Mouse (Mus musculus): Measurements from ENCODE around the gene Plekha1. TPM values are rescaled to one million over a fixed set of nuclear protein-coding genes. Genes with fewer than 3 reads are reported as not detected.

Gene Plekha1
- total and polyA plus RNA-seq, 3 experiments, result 6.9 to 22.1 TPM; not detected in 1

DNA sequence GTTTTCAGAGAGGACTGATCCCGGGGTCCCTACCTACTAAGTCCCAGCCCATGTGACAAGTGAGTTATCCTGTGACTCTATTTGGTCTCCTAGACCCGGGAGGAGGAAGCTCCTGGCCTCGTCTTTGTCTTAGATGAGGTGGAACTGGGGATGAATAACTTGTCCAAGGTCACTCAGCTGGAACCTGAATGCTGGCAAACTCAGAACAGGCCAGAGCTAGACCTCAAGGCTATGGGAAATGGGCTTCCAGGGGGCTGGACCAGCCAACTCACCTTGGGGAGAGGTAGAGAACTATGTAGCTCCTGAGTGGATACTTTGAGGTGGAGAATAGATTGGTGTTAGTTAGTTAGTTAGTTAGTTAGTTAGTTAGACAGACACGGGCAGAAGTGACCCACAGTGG is 72.4 kb downstream of the Plekha1 start:
- no peaks in the 10 kb centered on the region for H3K36me3 ChIP-seq (ENCODE audit: control insufficient read depth in 1 of 2, insufficient read depth in 2 of 2, low read length in 2 of 2)
- H3K9ac ChIP-seq (ENCODE audit: control insufficient read depth, low read depth, low read length, poor library complexity, severe bottlenecking), result no peak overlapping the region
- H3K27me3 ChIP-seq (ENCODE audit: control insufficient read depth in 1 of 2, insufficient read depth in 2 of 2, low read length in 2 of 2), result no peaks in the 10 kb centered on the region
- no peaks in the 10 kb centered on the region for H3K9me3 ChIP-seq (replicated peaks; ENCODE audit: insufficient read depth, low read length)
- DNase-seq (ENCODE audit: low read depth, low spot score), result no peak
- no peak for TF ChIP-seq CHD2 (IDR thresholded peaks at IDR 0.05; ENCODE audit: low read length)
- TF ChIP-seq ELF1 (IDR thresholded peaks at IDR 0.05; ENCODE audit: low read depth, low read length), result no peak
- TF ChIP-seq MAX (IDR thresholded peaks at IDR 0.05; ENCODE audit: low read length), result no peak
- TF ChIP-seq UBTF (IDR thresholded peaks at IDR 0.05; ENCODE audit: borderline replicate concordance, insufficient read depth, low read depth, low read length), result no peak
- no peak for TF ChIP-seq POLR2AphosphoS5 (IDR thresholded peaks at IDR 0.05; ENCODE audit: borderline replicate concordance, low read depth, low read length)
- no peak for TF ChIP-seq TAL1 (IDR thresholded peaks at IDR 0.05; ENCODE audit: low read length)
- TF ChIP-seq TBP (IDR thresholded peaks at IDR 0.05; ENCODE audit: low read depth, low read length), result no peak
- TF ChIP-seq ETS1 (IDR thresholded peaks at IDR 0.05; ENCODE audit: low read depth, low read length), result no peak
- TF ChIP-seq CHD1 (IDR thresholded peaks at IDR 0.05; ENCODE audit: low read depth, low read length), result no peak
- TF ChIP-seq CTCF (IDR thresholded peaks at IDR 0.05 in 2 of 3, conservative IDR thresholded peaks at IDR 0.05 in 1 of 3; ENCODE audit: control insufficient read depth in 1 of 3, insufficient read depth in 1 of 3, low read depth in 2 of 3, low read length in 3 of 3, poor library complexity in 1 of 3, severe bottlenecking in 1 of 3), result no peak
- no peak for TF ChIP-seq MEF2A (IDR thresholded peaks at IDR 0.05; ENCODE audit: extremely low read depth, insufficient replicate concordance, low read depth, low read length, poor library complexity, severe bottlenecking)
- TF ChIP-seq ZMIZ1 (IDR thresholded peaks at IDR 0.05; ENCODE audit: low read depth, low read length), result no peak
- TF ChIP-seq RAD21 (IDR thresholded peaks at IDR 0.05; ENCODE audit: low read depth, low read length), result no peak
- no peak for TF ChIP-seq BHLHE40 (IDR thresholded peaks at IDR 0.05; ENCODE audit: borderline replicate concordance, low read depth, low read length)
- TF ChIP-seq MXI1 (IDR thresholded peaks at IDR 0.05; ENCODE audit: low read depth, low read length), result no peak
- no peak for TF ChIP-seq USF1 (IDR thresholded peaks at IDR 0.05; ENCODE audit: low read depth, low read length)
- no peak for TF ChIP-seq EP300 (IDR thresholded peaks at IDR 0.05; ENCODE audit: low read depth in 1 of 2, low read length in 2 of 2)
- no peak for TF ChIP-seq SIN3A (IDR thresholded peaks at IDR 0.05; ENCODE audit: low read length)
- no peak for TF ChIP-seq MAFK (IDR thresholded peaks at IDR 0.05; ENCODE audit: borderline replicate concordance, low read depth, low read length)
- H3K4me1 ChIP-seq (ENCODE audit: control insufficient read depth in 1 of 2, insufficient read depth in 2 of 2, low read length in 2 of 2), result no peaks in the 10 kb centered on the region
- no peaks in the 10 kb centered on the region for H3K79me2 ChIP-seq (ENCODE audit: control insufficient read depth, insufficient read depth, low read length, poor library complexity)
- H3K27ac ChIP-seq (ENCODE audit: control insufficient read depth, low read depth, low read length), result no peak overlapping the region
- no peak overlapping the region for H3K4me3 ChIP-seq (ENCODE audit: control insufficient read depth in 1 of 2, insufficient read depth in 1 of 2, low read depth in 2 of 2, low read length in 2 of 2)

DNA sequence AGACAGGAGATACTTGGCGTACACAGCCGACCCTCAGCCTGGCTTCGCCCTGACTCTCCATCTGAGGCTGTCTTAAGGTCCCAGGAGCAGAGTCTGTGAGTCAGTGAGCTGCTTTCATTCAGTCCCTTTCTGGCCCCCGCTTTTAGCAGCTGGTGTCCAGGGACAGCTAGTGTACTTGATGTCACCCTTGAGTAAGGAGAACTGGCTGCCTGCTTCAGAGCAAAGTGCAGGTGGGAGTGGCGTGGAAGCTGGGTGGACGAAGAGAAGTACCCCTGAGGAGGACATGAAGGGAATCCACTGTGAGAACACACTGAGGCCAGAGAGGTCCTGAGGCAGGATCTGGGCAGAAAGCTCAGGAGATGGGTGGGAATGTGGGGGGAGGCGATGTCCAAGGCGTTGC is 73.3 kb downstream of the Plekha1 start:
- H3K27me3 ChIP-seq (ENCODE audit: control insufficient read depth in 1 of 2, insufficient read depth in 2 of 2, low read length in 2 of 2), result no peaks in the 10 kb centered on the region

More for the DNA sequence above, 73.3 kb downstream of the Plekha1 start:
- H3K9me3 ChIP-seq (replicated peaks; ENCODE audit: insufficient read depth, low read length), result no peaks in the 10 kb centered on the region
- H3K36me3 ChIP-seq (ENCODE audit: control insufficient read depth in 1 of 2, insufficient read depth in 2 of 2, low read length in 2 of 2), result no peaks in the 10 kb centered on the region
- H3K4me1 ChIP-seq (ENCODE audit: control insufficient read depth in 1 of 2, insufficient read depth in 2 of 2, low read length in 2 of 2), result no peaks in the 10 kb centered on the region
- DNase-seq (ENCODE audit: low read depth, low spot score), result no peak
- no peak overlapping the region for H3K9ac ChIP-seq (ENCODE audit: control insufficient read depth, low read depth, low read length, poor library complexity, severe bottlenecking)
- H3K27ac ChIP-seq (ENCODE audit: control insufficient read depth, low read depth, low read length), result no peak overlapping the region
- no peaks in the 10 kb centered on the region for H3K79me2 ChIP-seq (ENCODE audit: control insufficient read depth, insufficient read depth, low read length, poor library complexity)
- TF ChIP-seq TAL1 (IDR thresholded peaks at IDR 0.05; ENCODE audit: low read length) (no peak), USF1 (IDR thresholded peaks at IDR 0.05; ENCODE audit: low read depth, low read length) (no peak), ZKSCAN1 (IDR thresholded peaks at IDR 0.05; ENCODE audit: low read depth, low read length) (no peak), MEF2A (IDR thresholded peaks at IDR 0.05; ENCODE audit: extremely low read depth, insufficient replicate concordance, low read depth, low read length, poor library complexity, severe bottlenecking) (no peak), BHLHE40 (IDR thresholded peaks at IDR 0.05; ENCODE audit: borderline replicate concordance, low read depth, low read length) (no peak), ZNF384 (IDR thresholded peaks at IDR 0.05; ENCODE audit: low read depth, low read length) (no peak), MAFK (IDR thresholded peaks at IDR 0.05; ENCODE audit: borderline replicate concordance, low read depth, low read length) (no peak), SIN3A (IDR thresholded peaks at IDR 0.05; ENCODE audit: low read length) (no peak), E2F4 (IDR thresholded peaks at IDR 0.05; ENCODE audit: borderline replicate concordance, low read depth, low read length) (no peak)
- no peak overlapping the region for H3K4me3 ChIP-seq (ENCODE audit: control insufficient read depth in 1 of 2, insufficient read depth in 1 of 2, low read depth in 2 of 2, low read length in 2 of 2)

All from MEL (cell line).